Mouse (Mus musculus) embryo, embryonic 10.5 days (tissue): ENCODE results near the gene Pxmp4.

Source experiments
- DNase-seq: peaks from one replicate; pipeline ENCODE4 v3.0.0-alpha.2; 2015; ENCODE audit warnings: low spot score

The Pxmp4 gene

GRCm38 (mm10) chr2:154603638-154604153 is at the start of gene Pxmp4:
Gene Pxmp4, minus strand, starts transcription at chr2:154603708.
- DNase-seq = peak; percentile 99

DNA sequence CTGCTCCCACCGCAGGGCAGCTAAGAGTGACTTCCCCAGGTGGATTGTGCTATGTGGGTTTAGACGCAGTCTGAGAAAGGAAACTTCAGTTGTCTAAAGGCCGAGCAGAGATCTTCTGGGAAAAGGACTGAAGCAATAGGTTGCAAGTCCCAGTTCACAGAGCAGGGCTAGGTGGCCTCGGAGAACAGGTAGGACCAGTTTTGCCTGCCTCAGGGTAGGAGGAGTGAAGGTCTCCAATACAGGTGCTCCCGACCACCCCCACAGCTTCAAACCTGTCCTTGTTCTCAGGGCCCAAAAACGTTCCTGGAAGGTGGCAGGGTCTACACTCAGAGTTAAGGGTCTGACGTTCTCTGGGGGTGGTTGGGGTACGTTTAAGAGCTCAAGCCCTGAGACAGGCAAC is 47.9 kb upstream of the Pxmp4 start, which contains the start of gene Chmp4b:
TSS of gene Chmp4b (plus strand) at position 343 of the 400 bp plus-strand sequence.
- DNase-seq = peak; percentile 28

GRCm38 (mm10) chr2:154650404-154650803 is 46.9 kb upstream of the Pxmp4 start:
- no peak for DNase-seq

DNA sequence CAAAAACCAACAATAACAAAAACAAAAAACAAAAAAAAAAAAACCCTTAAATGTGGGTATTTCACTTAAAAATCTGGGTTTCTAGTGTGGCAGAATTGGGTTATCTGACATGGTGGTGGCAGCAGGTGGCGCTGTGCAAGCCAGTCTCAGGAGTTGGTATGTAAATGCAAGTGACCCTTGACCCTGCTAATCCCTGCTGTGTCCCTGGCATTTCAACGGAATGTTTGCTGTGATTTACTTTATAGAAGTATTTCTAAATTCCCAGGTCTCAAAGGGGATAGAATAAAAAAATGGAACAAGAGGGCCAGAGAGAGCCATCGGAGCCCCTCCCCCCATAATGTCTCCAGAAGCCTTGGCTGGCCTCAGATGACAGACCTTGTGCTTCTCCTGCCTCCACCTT is 44.6 kb upstream of the Pxmp4 start:
- peak; percentile 78 for DNase-seq

GRCm38 (mm10) chr2:154646634-154647033 is 43.1 kb upstream of the Pxmp4 start:
- DNase-seq = peak; percentile 21

DNA sequence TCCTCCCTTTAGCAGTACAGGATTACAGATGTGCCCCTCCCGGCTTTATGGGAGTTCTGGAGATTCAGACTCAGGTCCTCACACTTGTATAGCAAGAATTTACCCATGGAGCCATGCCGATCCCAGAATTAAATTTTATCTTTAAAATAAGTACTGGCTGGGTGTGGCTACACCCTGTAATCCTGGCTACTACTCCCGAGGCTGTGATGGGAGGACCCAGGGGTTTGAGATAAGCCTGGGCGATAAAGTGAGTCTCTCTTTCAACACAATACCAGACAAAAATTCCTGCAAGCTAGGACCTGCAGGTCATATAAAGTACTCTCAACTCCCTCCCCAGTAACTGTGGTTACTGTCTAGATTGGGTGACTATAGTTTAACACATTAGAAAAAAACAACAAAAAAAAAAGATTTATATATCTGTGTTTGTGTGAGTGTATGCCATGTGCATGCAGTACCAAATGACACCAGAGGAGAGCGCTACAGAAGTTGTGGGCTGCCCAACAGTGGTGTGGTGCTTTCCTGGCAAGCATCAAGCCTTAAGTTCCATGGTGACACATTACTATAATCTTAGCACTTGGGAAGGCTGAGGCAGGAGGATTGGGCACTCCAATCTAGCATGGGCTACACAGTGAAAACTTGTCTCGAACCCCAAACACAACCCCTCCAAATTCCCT is 39.3 kb upstream of the Pxmp4 start:
- DNase-seq = no peak

DNA sequence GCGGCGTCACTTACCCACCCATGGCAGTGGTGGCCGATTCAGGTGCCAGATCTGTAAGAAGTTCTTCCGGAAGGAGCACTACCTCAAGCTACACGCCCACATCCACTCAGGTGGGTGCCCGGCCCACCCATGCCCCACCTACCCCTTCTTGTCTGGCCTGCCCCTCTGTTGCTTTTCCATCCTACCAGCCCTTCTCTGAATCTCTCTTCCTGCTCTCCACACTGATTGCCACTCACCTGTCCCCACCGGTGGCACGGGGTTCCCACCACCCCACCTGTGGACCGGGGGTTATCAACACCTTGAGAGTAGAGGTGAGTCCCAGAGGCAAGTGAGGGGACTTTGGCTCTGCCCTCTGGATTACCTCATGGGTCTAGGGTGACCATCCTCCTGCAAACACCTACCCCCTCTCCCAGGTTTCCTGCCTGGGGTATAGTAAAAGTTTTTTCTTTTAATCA is 38.5 kb upstream of the Pxmp4 start:
- DNase-seq = no peak

DNA sequence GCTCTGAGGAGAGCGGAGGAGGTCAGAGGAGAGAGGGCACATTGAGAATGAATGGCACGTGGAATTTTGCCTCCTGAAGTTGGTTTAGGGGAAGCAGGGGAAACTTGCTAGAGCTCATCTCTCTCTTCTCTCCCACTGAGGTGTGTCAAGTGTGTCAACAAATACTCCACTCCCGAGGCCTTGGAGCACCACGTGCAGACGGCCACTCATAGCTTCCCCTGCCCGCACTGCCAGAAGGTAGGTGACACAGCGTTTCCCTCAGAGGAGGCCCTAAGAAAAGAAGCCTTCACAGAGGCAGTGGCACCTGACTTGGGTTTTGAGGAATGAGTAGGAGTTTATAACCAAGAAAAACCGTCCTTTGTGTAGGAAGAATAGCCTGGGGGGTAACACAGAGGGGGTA is 37.7 kb upstream of the Pxmp4 start:
- DNase-seq = no peak

- DNase-seq = no peak
Measured at GRCm38 (mm10) chr2:154639115-154639514, 35.6 kb upstream of the Pxmp4 start.

GRCm38 (mm10) chr2:154638521-154638920 is 35.0 kb upstream of the Pxmp4 start:
- DNase-seq = no peak

- no peak for DNase-seq
Measured at GRCm38 (mm10) chr2:154635826-154636225, 32.3 kb upstream of the Pxmp4 start.

GRCm38 (mm10) chr2:154633876-154634644 is 30.6 kb upstream of the Pxmp4 start:
- no peak for DNase-seq

GRCm38 (mm10) chr2:154633039-154633742 is 29.7 kb upstream of the Pxmp4 start:
- no peak for DNase-seq

DNA sequence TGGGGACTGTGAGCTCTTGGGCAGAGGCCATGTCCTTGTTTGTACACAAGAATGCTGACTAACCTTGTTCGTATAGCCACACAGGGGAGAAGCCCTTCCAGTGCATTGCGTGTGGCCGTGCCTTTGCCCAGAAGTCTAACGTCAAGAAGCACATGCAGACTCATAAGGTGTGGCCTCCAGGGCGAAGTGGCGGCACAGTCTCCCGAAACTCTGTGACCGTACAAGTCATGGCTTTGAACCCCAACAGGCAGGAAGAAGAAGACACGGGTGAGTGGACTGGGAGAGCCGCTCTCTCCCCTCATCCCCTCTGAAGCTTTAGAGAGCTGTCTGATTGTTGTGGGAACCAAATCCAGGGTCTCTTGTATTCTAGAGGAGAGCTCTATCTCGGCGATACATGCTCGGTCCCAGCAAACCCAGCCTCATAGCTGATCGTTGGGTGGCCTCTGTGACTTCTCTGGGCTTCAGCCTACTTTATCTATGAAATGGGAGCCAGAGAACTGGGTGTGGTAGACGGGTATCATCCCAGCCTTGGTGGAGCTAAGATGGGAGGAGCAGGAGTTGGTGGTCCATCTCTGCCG is 28.8 kb upstream of the Pxmp4 start:
- DNase-seq = no peak

DNA sequence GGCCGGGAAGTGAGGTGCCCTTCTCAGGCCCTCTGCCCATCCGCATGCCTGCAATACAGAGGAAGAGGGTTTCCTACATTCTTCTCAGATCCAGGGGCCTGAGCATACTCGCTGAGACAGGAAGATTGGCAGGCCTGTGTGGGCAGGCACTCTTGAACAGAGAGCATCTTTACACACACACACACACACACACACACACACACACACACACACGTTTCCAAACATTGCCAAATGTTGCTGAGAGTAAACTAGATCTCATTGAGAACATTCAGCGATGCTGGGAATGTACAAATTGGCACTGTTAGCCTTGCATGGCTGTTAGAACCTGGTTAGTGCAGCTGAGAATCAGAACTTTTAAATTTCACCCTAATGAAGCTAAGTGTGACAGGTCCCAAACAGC is 27.0 kb upstream of the Pxmp4 start:
- DNase-seq = no peak

DNA sequence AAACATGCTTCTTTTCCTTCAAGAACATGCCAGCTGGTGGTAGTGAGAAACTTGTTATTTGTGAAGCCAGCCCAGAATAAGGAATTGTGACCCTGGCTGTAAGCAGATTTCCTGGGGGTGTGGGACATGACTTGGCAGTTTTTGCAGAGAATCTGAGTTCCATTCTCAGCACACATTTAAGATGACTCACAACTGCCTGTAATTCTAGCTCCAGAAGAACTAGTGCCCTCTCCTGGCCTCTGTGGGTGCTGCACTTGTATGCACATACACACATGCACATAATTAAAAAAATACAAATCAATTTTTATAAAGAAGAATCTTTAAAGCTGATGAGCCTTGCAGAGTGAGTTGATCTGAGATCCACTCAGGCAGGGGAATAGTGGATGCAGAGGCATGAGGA is 20.6 kb upstream of the Pxmp4 start:
- DNase-seq = no peak

DNA sequence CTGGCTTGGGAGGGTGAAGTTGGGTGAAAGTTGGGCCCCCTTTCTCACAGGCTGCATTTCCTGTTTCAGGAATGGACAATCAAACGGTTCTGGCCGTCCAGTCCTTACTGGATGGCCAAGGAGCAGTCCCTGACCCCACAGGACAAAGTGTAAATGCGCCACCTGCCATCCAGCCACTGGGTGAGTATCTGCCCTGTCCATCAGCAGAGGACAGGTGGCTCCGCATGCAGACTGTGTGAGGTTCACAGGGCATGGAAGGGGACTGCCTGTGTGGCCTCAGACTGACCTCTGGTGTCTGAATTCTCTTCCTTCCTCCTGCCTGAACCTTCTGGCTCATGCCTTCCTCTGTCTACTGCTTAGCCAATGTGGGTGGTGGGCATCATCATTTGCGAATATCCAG is 18.2 kb upstream of the Pxmp4 start:
- no peak for DNase-seq

DNA sequence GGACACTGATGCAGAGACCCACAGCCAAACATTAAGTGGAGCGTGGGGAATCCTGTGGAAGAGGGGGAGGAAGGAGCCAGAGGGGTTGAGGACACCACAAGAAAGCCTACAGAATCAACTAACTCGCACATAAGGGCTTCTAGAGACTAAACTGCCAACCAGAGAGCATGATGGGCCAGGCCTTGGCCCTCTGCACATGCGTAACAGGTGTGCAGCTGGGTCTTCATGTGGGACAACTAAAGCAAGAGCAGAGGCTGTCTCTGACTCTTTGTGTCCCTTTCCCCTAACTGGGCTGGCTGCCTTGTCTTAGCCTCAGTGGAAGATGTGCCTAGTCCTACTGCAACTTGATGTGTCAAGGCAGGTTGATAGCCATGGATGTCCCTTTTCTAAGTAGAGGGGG is 13.6 kb upstream of the Pxmp4 start:
- DNase-seq = no peak

DNA sequence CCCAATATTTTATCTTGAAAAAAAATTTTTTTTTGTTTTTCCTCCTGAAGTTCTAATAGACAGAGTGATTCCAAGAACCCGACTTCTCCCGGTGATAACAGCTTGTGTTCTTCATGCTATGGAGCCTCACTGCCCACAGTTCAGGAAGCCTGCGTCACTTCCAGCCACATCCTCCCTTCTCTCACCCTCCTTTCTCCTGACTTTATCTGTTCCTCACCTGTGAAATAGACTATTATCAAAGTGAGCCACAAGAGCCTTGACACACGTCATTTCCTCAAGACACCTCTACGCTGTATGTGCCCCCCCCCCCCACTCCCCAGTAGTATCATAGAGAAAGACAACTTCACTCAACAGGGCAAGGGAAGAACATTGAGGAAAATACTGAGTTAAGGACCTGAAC is 12.2 kb upstream of the Pxmp4 start:
- no peak for DNase-seq

DNA sequence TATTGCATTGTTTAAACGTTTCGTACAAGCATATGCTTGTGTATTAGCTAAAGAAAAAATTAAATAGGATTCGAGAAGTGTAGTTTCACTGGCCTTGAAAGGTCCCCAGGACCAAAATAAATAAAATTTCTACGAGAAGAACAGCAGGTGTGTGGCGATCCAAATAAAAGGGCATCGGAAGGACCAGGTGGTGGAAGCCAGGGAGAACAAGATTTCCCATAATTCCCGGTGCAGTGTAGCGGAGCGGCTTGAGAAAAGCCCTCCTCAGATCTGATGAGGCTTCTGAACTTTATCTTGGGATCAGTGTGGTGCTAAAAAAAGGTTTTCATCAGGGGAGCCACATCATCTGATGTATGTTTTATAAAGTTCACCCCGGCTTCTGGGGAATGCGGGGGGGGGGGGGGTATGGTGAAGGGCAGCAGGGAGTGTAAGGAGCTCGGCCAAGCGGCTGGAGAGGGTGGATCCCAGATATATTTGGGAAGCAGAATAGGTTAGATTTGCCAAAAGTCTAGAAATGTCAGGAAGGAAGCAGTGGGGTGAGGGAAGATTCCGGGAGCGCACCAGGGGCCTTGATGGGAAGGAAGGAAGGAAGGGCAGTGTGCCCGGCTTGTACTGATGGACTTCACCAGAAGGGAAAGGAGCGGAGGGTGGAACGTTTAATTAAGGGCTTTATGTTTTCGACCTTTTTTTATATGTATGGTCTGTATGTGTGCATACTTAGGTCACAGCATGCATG is 11.5 kb upstream of the Pxmp4 start:
- DNase-seq = no peak
